Mouse (Mus musculus) liver, embryonic 15.5 days (tissue): Measurements from ENCODE around the gene Nwd2. TPM values are rescaled to one million over a fixed set of nuclear protein-coding genes. Genes with fewer than 3 reads are reported as not detected.

Experiments used
- ATAC-seq: fragments of 200-750 bp; cut with Nextera tagmentation; 2 replicates; pipeline ENCODE4 v1.8.0; 2017; ENCODE audit warnings: moderate number of reproducible peaks, mild to moderate bottlenecking, moderate library complexity; ENCODE audit not compliant: insufficient read depth
- H3K27ac ChIP-seq: fragments of 300-500 bp; sonication (generic); replicated peaks from 2 replicates; pipeline ENCODE4 v1.5.1; 2015; ENCODE audit warnings: mild to moderate bottlenecking, inconsistent platforms
- H3K27me3 ChIP-seq: fragments of 300-500 bp; sonication (generic); 2 replicates; pipeline ENCODE4 v1.6.1; 2015; ENCODE audit warnings: mild to moderate bottlenecking, inconsistent platforms
- H3K36me3 ChIP-seq: fragments of 300-500 bp; sonication (generic); replicated peaks from 2 replicates; pipeline ENCODE4 v1.6.1; 2015; ENCODE audit warnings: moderate library complexity, mild to moderate bottlenecking, inconsistent platforms
- H3K4me1 ChIP-seq: fragments of 300-500 bp; sonication (generic); replicated peaks from 2 replicates; pipeline ENCODE4 v1.6.1; 2015; ENCODE audit warnings: inconsistent platforms
- H3K4me2 ChIP-seq: fragments of 300-500 bp; sonication (generic); 2 replicates; pipeline ENCODE4 v1.6.1; 2015; ENCODE audit warnings: moderate library complexity, mild to moderate bottlenecking, inconsistent platforms
- H3K4me3 ChIP-seq: fragments of 300-500 bp; sonication (generic); replicated peaks from 2 replicates; pipeline ENCODE4 v1.5.1; 2015; ENCODE audit warnings: mild to moderate bottlenecking, inconsistent platforms
- H3K9ac ChIP-seq: fragments of 300-500 bp; sonication (generic); 2 replicates; pipeline ENCODE4 v1.6.1; 2015; ENCODE audit warnings: moderate library complexity, mild to moderate bottlenecking, inconsistent platforms
- H3K9me3 ChIP-seq: fragments of 300-500 bp; sonication (generic); replicated peaks from 2 replicates; pipeline ENCODE4 v1.6.1; 2016; ENCODE audit warnings: inconsistent platforms
- WGBS: fragments of 180-500 bp; shearing (Covaris S2); methylation state at CpG from one replicate; pipeline ENCODE4 v1.1.7; 2015; ENCODE audit warnings: mixed read lengths; ENCODE audit not compliant: insufficient replicate concordance; 5-methylcytosine and 5-hydroxymethylcytosine counted together
- polyA plus RNA-seq: library from polyadenylated mRNA; unstranded; fragments of >200 nt; fragmentation: Nextera tagmentation; extraction: Ambion mirVana; gene quantifications from 2 replicates; pipeline ENCODE4 v1.2.1, GENCODE M21; 2015

The Nwd2 gene
- polyA plus RNA-seq, 1 experiment from 2014 or later: not detected

DNA sequence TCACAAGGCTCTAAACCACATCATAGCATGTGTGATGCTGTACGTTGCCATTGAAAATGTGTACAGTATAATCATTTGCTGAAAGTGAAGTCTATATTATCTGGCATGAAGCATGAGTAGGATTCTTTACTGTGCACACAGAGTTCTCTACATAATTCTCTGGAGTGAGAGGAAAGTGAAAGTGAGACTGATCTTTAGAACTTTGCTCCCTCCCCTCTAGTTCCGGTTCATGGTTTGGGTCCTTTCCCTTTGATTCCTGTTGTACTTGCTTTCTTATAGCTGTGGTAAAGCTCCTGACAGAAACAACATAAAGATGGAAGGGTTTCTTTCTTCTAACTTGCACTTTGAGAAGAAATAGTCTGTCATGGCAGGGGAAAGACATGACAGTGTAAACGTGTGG is 107.0 kb downstream of the Nwd2 start:
- no peak overlapping the region for H3K4me3 ChIP-seq
- WGBS: 70% methylated on average over 3 of the region's 3 CpGs
- no peaks in the 10 kb centered on the region for H3K4me1 ChIP-seq
- no peak overlapping the region for H3K27ac ChIP-seq
- no peaks in the 10 kb centered on the region for H3K27me3 ChIP-seq
- H3K4me2 ChIP-seq: no peak overlapping the region
- no peak overlapping the region for H3K9ac ChIP-seq
- no peaks in the 10 kb centered on the region for H3K36me3 ChIP-seq
- H3K9me3 ChIP-seq: no peaks in the 10 kb centered on the region
- no peak for ATAC-seq

GRCm38 (mm10) chr5:63765886-63766285 is 117.0 kb downstream of the Nwd2 start:
- no peaks in the 10 kb centered on the region for H3K36me3 ChIP-seq
- WGBS: 81% methylated on average over 4 of the region's 4 CpGs
- no peak overlapping the region for H3K27ac ChIP-seq
- no peak overlapping the region for H3K4me3 ChIP-seq
- no peak for ATAC-seq
- no peaks in the 10 kb centered on the region for H3K9me3 ChIP-seq
- no peaks in the 10 kb centered on the region for H3K27me3 ChIP-seq
- no peak overlapping the region for H3K4me2 ChIP-seq
- no peak overlapping the region for H3K9ac ChIP-seq
- H3K4me1 ChIP-seq: no peaks in the 10 kb centered on the region

DNA sequence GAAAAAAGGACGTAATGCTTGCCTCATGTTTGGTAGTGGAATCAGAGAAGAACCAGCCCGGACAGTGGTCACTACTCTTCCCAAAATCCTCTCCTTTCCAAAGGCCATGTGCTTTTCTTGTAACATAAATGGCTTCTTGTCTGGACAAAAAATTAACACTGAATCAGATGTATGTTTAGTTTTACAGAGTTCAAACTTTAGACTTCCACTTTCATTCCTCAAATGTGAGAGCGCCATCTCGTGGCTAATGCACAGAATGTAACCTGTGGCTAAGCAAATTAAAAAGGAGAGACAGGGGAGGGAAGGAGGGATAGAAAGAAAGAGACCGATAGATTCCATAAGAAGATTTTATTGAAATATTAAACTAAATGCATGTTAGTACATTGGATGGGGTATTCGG is 117.8 kb downstream of the Nwd2 start:
- WGBS: 32% methylated on average over 6 of the region's 6 CpGs
- Histone ChIP-seq H3K4me2 (no peak overlapping the region), H3K9me3 (no peaks in the 10 kb centered on the region), H3K4me1 (no peaks in the 10 kb centered on the region), H3K4me3 (no peak overlapping the region), H3K27me3 (no peaks in the 10 kb centered on the region), H3K27ac (no peak overlapping the region), H3K36me3 (no peaks in the 10 kb centered on the region), H3K9ac (no peak overlapping the region)
- no peak for ATAC-seq

- Histone ChIP-seq H3K27me3 (no peaks in the 10 kb centered on the region), H3K9ac (no peak overlapping the region), H3K4me2 (no peak overlapping the region), H3K36me3 (no peaks in the 10 kb centered on the region), H3K4me1 (no peaks in the 10 kb centered on the region), H3K4me3 (no peak overlapping the region), H3K27ac (no peak overlapping the region), H3K9me3 (no peaks in the 10 kb centered on the region)
- WGBS: 59% methylated on average over 8 of the region's 8 CpGs
- no peak for ATAC-seq
These were observed 118.6 kb downstream of the Nwd2 start for GRCm38 (mm10) chr5:63767464-63767863.

GRCm38 (mm10) chr5:63768220-63768619 is 119.3 kb downstream of the Nwd2 start:
- Histone ChIP-seq H3K4me1 (no peaks in the 10 kb centered on the region), H3K4me2 (no peak overlapping the region), H3K27ac (no peak overlapping the region), H3K36me3 (no peaks in the 10 kb centered on the region), H3K4me3 (no peak overlapping the region), H3K9ac (no peak overlapping the region), H3K27me3 (no peaks in the 10 kb centered on the region), H3K9me3 (no peaks in the 10 kb centered on the region)
- ATAC-seq: no peak
- WGBS: 30% methylated on average over 4 of the region's 4 CpGs

GRCm38 (mm10) chr5:63772971-63773370 is 124.1 kb downstream of the Nwd2 start:
- H3K4me1 ChIP-seq: no peaks in the 10 kb centered on the region
- WGBS: 62% methylated on average over 2 of the region's 2 CpGs

DNA sequence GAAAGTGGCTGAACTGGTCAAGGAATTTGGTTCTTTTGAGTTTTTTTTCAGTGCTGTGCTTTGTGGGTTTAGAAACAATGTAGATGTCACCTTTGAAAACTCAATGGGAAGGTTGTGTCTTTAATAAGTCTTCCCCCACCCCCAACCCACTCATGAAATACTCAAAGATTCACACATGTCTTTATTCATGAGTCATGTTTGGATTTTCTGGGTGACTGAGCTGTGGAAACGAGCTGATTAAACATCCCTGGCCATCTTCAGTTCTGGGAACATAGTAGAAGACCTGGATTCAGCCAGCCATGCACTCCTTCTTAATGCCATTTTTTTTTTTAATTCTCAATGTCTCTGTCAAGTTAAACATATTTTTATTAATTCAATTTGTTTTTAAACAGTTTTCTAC is 124.7 kb downstream of the Nwd2 start:
- Histone ChIP-seq H3K9ac (no peak overlapping the region), H3K36me3 (no peaks in the 10 kb centered on the region), H3K9me3 (no peaks in the 10 kb centered on the region), H3K27ac (no peak overlapping the region), H3K4me1 (no peaks in the 10 kb centered on the region), H3K4me2 (no peak overlapping the region), H3K4me3 (no peak overlapping the region), H3K27me3 (no peaks in the 10 kb centered on the region)
- no peak for ATAC-seq
- 44% methylated on average over 1 of the region's 1 CpGs for WGBS

More at GRCm38 (mm10) chr5:63772971-63773370, 124.1 kb downstream of the Nwd2 start:
- no peak overlapping the region for H3K9ac ChIP-seq
- H3K4me3 ChIP-seq: no peak overlapping the region
- H3K36me3 ChIP-seq: no peaks in the 10 kb centered on the region
- no peaks in the 10 kb centered on the region for H3K27me3 ChIP-seq
- ATAC-seq: no peak
- H3K9me3 ChIP-seq: no peaks in the 10 kb centered on the region
- H3K4me2 ChIP-seq: no peak overlapping the region
- H3K27ac ChIP-seq: no peak overlapping the region

DNA sequence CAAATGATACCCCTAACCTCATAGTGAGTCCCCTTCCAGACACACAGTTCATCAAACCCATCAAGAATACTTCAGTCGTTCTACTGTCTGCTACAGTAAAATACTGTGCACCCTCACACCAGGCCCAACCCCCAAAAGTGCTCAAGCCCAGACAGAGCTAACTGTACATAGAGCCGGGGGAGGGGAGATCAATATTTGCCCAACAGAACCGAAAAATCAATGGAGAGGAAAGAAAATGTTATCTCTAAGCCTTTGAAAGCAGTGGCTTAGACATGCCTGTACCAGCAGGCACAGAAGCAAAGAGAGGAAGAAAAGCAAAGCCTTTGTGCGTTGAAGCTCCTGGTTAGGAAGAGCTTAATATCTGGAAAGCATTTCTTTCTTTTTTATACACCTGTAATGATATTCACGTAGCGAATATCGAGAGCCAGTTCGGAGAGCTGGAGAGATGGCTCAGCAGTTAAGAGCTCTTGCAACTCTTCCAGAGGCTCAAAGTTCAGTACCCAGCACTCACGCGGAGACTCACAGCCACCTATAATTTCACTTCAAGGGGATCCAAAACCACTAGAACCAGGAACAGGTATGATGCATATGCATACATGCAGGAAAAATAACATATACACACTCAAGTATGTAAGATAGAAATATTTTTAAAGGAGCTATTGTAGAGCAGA is 139.4 kb downstream of the Nwd2 start:
- Histone ChIP-seq H3K4me1 (no peaks in the 10 kb centered on the region), H3K4me3 (no peak overlapping the region), H3K27me3 (no peaks in the 10 kb centered on the region), H3K9me3 (no peaks in the 10 kb centered on the region), H3K36me3 (no peaks in the 10 kb centered on the region), H3K9ac (no peak overlapping the region), H3K4me2 (peak overlapping the region; percentile 23; the same call in 1 of the 2 replicates), H3K27ac (0 out of 2 replicates have a peak overlapping the region, but pooled peaks have one; percentile 29)
- 60% methylated on average over 10 of the region's 10 CpGs for WGBS
- peak; percentile 83 for ATAC-seq

DNA sequence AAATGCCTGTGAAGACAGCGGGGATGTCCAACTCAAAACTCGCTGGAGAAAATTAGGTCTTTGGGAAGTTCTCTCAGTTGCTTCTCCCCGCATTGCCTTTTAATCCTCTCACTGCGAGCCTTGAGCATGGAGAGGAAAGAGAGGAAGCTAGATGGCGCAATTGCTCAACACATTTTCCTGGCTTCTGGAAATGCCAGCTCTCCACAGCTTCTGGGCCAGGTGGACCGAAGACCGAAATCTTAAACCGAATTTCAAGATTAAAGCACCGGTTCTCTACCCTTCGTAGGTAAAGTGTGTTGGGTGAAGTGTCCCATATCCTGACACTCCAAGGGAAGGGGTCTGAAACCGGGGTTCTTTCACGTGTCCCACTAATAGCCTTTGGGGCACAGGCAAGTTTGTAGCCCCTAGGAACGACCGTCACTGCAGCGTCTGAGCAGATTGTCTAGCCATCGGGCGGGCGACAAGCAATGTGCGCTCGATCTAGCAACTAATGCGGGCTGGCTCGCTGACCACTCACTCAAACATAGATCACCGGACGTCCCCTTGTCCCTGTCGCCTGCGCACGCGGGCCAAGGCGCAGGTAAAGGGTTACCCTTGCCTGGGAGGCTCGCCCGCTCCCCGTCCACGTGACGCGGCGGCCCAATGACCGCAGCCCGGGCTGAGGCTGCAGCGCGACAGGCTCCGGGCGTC is 163.1 kb downstream of the Nwd2 start, which contains the start of gene 0610040J01Rik:
Gene 0610040J01Rik, plus strand, starts transcription at position 545 of the 690 bp plus-strand sequence.
- peaks cover 21% of the 10 kb centered on the region for H3K27me3 ChIP-seq
- peak within 1 kb of the TSS; percentile 58 for H3K9ac ChIP-seq
- H3K4me2 ChIP-seq: peak within 1 kb of the TSS; percentile 76
- 2% methylated on average over 42 of the region's 42 CpGs for WGBS
- H3K36me3 ChIP-seq: no peaks in the 10 kb centered on the region
- H3K4me3 ChIP-seq: peak within 1 kb of the TSS; percentile 60
- 0 out of 2 replicates have a peak, but pooled peaks cover 3% of the 10 kb centered on the region for H3K4me1 ChIP-seq
- peak; percentile 91 for ATAC-seq
- H3K9me3 ChIP-seq: no peaks in the 10 kb centered on the region
- peak within 1 kb of the TSS; percentile 61 for H3K27ac ChIP-seq

GRCm38 (mm10) chr5:63812509-63812865 is 163.6 kb downstream of the Nwd2 start:
- Histone ChIP-seq H3K4me3 (peak overlapping the region; percentile 60), H3K4me1 (peaks cover 5% of the 10 kb centered on the region; the same call in 1 of the 2 replicates), H3K27me3 (peaks cover 21% of the 10 kb centered on the region), H3K9me3 (no peaks in the 10 kb centered on the region), H3K9ac (peak overlapping the region; percentile 58), H3K36me3 (no peaks in the 10 kb centered on the region), H3K27ac (peak overlapping the region; percentile 61), H3K4me2 (peak overlapping the region; percentile 76)
- ATAC-seq: peak; percentile 34
- under 1% methylated on average over 26 of the region's 26 CpGs for WGBS

- WGBS: 72% methylated on average over 7 of the region's 7 CpGs
- H3K9me3 ChIP-seq: no peaks in the 10 kb centered on the region
- H3K9ac ChIP-seq: no peak overlapping the region
- no peak for ATAC-seq
- H3K4me3 ChIP-seq: no peak overlapping the region
- peaks cover 20% of the 10 kb centered on the region for H3K4me1 ChIP-seq
- H3K27me3 ChIP-seq: peaks cover 20% of the 10 kb centered on the region
- no peak overlapping the region for H3K27ac ChIP-seq
- no peak overlapping the region for H3K4me2 ChIP-seq
- H3K36me3 ChIP-seq: no peaks in the 10 kb centered on the region
These were observed 167.7 kb downstream of the Nwd2 start for GRCm38 (mm10) chr5:63816643-63817042.
